Mouse (Mus musculus) forebrain, embryonic 14.5 days (tissue): Measurements from ENCODE around the gene Ggct. TPM values are rescaled to one million over a fixed set of nuclear protein-coding genes. Genes with fewer than 3 reads are reported as not detected.

Experiments
- ATAC-seq: fragments of 200-750 bp; cut with Nextera tagmentation; 2 replicates; pipeline ENCODE4 v1.8.0; 2017; ENCODE audit warnings: mild to moderate bottlenecking, moderate library complexity
- DNase-seq: peaks from one replicate; pipeline ENCODE4 v3.0.0-alpha.2; 2015; ENCODE audit warnings: low spot score
- H3K27ac ChIP-seq: fragments of 300-500 bp; sonication (generic); 2 replicates; pipeline ENCODE4 v1.5.1; 2014; ENCODE audit warnings: low read depth, mild to moderate bottlenecking, control low read depth, low read length, moderate library complexity
- H3K27me3 ChIP-seq: fragments of 300-500 bp; sonication (generic); replicated peaks from 2 replicates; pipeline ENCODE4 v1.6.1; 2014; ENCODE audit warnings: low read length, control low read depth, mixed read lengths; ENCODE audit not compliant: control insufficient read depth, insufficient read depth
- H3K36me3 ChIP-seq: fragments of 300-500 bp; sonication (generic); 2 replicates; pipeline ENCODE4 v1.6.1; 2014; ENCODE audit warnings: low read length, control low read depth; ENCODE audit not compliant: control insufficient read depth, insufficient read depth
- H3K4me1 ChIP-seq: fragments of 300-500 bp; sonication (generic); 2 replicates; pipeline ENCODE4 v1.6.1; 2014; ENCODE audit warnings: antibody characterized with exemption, low read length, control low read depth; ENCODE audit not compliant: control insufficient read depth, insufficient read depth
- H3K4me2 ChIP-seq: fragments of 300-500 bp; sonication (generic); 2 replicates; pipeline ENCODE4 v1.6.1; 2014; ENCODE audit warnings: mild to moderate bottlenecking, control low read depth, low read length
- H3K4me3 ChIP-seq: fragments of 300-500 bp; sonication (generic); 2 replicates; pipeline ENCODE4 v1.5.1; 2014; ENCODE audit warnings: low read depth, low read length, control low read depth
- H3K9ac ChIP-seq: fragments of 300-500 bp; sonication (generic); 2 replicates; pipeline ENCODE4 v1.6.1; 2014; ENCODE audit warnings: mild to moderate bottlenecking, low read length, control low read depth, moderate library complexity
- H3K9me3 ChIP-seq: fragments of 300-500 bp; sonication (generic); replicated peaks from 2 replicates; pipeline ENCODE4 v1.6.1; 2016; ENCODE audit warnings: low read length, control low read depth, mixed read lengths; ENCODE audit not compliant: control insufficient read depth
- WGBS: fragments of 180-500 bp; shearing (Covaris S2); extraction: QIAGEN DNeasy Blood & Tissue Kit; methylation state at CpG from one replicate; pipeline ENCODE4 v1.1.7; 2014; 5-methylcytosine and 5-hydroxymethylcytosine counted together
- polyA plus RNA-seq: library from polyadenylated mRNA; unstranded; fragments of >200 nt; fragmentation: Nextera tagmentation; extraction: Ambion mirVana; gene quantifications from 2 replicates; pipeline ENCODE4 v1.2.1, GENCODE M21; 2014

Ggct gene
- polyA plus RNA-seq, 1 experiment from 2014 or later, result 14.9 TPM

DNA sequence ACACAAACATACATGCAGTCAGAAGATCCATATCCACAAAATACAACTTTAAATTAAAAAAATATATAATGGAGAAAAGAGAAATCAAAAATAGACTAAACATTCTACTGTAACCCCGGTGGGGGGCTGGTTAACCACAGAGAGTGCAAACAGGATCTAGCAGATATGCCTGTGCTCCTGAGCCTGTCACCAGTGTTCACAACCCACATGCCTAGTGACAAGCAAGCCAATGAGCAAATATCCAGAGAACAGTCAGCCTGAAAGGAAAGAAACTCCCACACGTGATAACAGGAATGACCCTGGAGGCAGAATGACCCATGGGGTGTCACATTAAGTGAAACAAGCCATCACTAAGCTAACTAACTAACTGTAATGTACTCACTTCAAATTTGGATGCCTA, 56.3 kb downstream of the Ggct start:
- H3K9me3 ChIP-seq, result no peaks in the 10 kb centered on the region
- H3K27me3 ChIP-seq, result no peaks in the 10 kb centered on the region
- WGBS, result 80% methylated on average over 2 of the region's 2 CpGs
- H3K4me2 ChIP-seq, result no peak overlapping the region
- no peak overlapping the region for H3K27ac ChIP-seq
- no peaks in the 10 kb centered on the region for H3K4me1 ChIP-seq
- no peak for ATAC-seq
- no peak overlapping the region for H3K9ac ChIP-seq
- DNase-seq, result no peak
- no peak overlapping the region for H3K4me3 ChIP-seq
- no peaks in the 10 kb centered on the region for H3K36me3 ChIP-seq

- no peaks in the 10 kb centered on the region for H3K27me3 ChIP-seq
- 83% methylated on average over 5 of the region's 5 CpGs for WGBS
- no peak for DNase-seq
These were observed 57.8 kb downstream of the Ggct start for GRCm38 (mm10) chr6:54934930-54935329.

GRCm38 (mm10) chr6:54934313-54934712, 58.4 kb downstream of the Ggct start:
- Histone ChIP-seq H3K4me1 (no peaks in the 10 kb centered on the region), H3K36me3 (no peaks in the 10 kb centered on the region), H3K4me3 (no peak overlapping the region), H3K27me3 (no peaks in the 10 kb centered on the region), H3K9ac (no peak overlapping the region), H3K4me2 (no peak overlapping the region), H3K27ac (no peak overlapping the region), H3K9me3 (no peaks in the 10 kb centered on the region)
- 92% methylated on average over 8 of the region's 8 CpGs for WGBS
- no peak for ATAC-seq
- no peak for DNase-seq

More at GRCm38 (mm10) chr6:54934930-54935329, 57.8 kb downstream of the Ggct start:
- Histone ChIP-seq H3K4me2 (no peak overlapping the region), H3K4me3 (no peak overlapping the region), H3K4me1 (no peaks in the 10 kb centered on the region), H3K27ac (no peak overlapping the region), H3K9me3 (no peaks in the 10 kb centered on the region), H3K9ac (no peak overlapping the region), H3K36me3 (no peaks in the 10 kb centered on the region)
- no peak for ATAC-seq

DNA sequence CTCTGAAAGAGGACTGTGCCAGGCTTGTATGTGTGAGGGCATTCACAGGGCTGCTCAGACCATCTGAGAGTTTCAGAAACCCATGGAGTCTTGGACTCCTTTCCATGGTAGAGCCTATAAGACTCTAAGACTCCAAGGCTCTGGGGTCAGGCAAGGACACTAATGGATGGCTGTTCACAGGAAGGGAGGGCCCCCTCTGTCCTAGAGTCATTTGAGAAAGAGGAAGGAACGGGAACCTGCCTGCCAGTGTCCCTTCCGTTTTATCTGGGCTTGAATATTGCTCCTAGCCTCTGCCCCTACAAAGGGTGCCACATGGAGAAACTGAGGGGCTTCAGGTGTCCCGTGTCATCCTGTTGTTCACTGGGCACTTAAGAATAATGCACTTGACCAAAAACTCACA, 58.9 kb downstream of the Ggct start:
- no peaks in the 10 kb centered on the region for H3K36me3 ChIP-seq
- no peak for DNase-seq
- no peak for ATAC-seq
- H3K9me3 ChIP-seq, result no peaks in the 10 kb centered on the region
- H3K9ac ChIP-seq, result no peak overlapping the region
- no peaks in the 10 kb centered on the region for H3K4me1 ChIP-seq
- WGBS, result 79% methylated on average over 3 of the region's 3 CpGs
- no peak overlapping the region for H3K4me3 ChIP-seq
- H3K4me2 ChIP-seq, result no peak overlapping the region
- H3K27ac ChIP-seq, result no peak overlapping the region
- H3K27me3 ChIP-seq, result no peaks in the 10 kb centered on the region

DNA sequence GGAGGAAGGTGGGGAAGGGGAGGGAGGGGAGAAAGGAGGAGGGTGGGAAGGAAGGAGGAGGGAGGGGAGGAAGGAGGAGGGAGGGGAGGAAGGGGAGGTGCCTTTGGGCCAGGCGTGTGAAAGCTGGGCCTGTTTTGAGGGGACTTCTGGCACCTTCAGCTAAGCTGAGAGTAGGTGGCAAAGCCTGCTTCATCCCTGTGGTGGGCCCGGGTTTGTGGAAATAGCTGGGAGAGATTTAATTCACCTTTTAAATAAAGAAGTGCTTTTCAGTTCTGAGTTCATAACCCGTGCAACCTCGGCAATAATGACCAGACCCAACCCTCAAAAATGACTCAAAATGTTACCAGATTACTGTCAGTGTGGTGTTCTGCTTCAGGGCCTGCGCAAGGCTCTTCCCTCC, 59.5 kb downstream of the Ggct start:
- Histone ChIP-seq H3K4me1 (no peaks in the 10 kb centered on the region), H3K36me3 (no peaks in the 10 kb centered on the region), H3K27me3 (no peaks in the 10 kb centered on the region), H3K9me3 (no peaks in the 10 kb centered on the region), H3K9ac (no peak overlapping the region), H3K4me3 (no peak overlapping the region), H3K27ac (no peak overlapping the region), H3K4me2 (no peak overlapping the region)
- WGBS, result 88% methylated on average over 5 of the region's 5 CpGs
- DNase-seq, result no peak
- no peak for ATAC-seq

Other genes starting within 250 kb of the Ggct start
- gene Znrf2, start 176.0 kb downstream of the Ggct start, polyA plus RNA-seq, result 16.5 and 17.9 TPM in 2 replicates
- gene Nod1, start 20.3 kb downstream of the Ggct start, polyA plus RNA-seq, result 1.5 and 1.8 TPM in 2 replicates
- 208 and 229 TPM in 2 replicates for gene Gars, start 45.1 kb upstream of the Ggct start, polyA plus RNA-seq
- gene Crhr2, start 140.1 kb upstream of the Ggct start, polyA plus RNA-seq, result 0.50 and 0.62 TPM in 2 replicates
- 0.21 TPM in 1 of 2 replicates, not detected in the other for gene Inmt, start 182.1 kb upstream of the Ggct start, polyA plus RNA-seq
- 15.8 and 18.6 TPM in 2 replicates for gene Mindy4, start 210.4 kb upstream of the Ggct start, polyA plus RNA-seq